Mouse (Mus musculus) heart, embryonic 16.5 days (tissue): ENCODE results near the gene Slc26a9. TPM values are rescaled to one million over a fixed set of nuclear protein-coding genes. Genes with fewer than 3 reads are reported as not detected.

Experiments used
- ATAC-seq: fragments of 200-750 bp; cut with Nextera tagmentation; replicated peaks from 2 replicates; pipeline ENCODE4 v1.8.0; 2017; ENCODE audit warnings: moderate number of reproducible peaks; ENCODE audit not compliant: insufficient read depth, low FRiP score; ENCODE audit errors: extremely low read depth
- H3K27ac ChIP-seq: fragments of 300-500 bp; sonication (generic); 2 replicates; pipeline ENCODE4 v1.5.1; 2014; ENCODE audit warnings: mild to moderate bottlenecking, low read length, control low read depth, moderate library complexity
- H3K27me3 ChIP-seq: fragments of 300-500 bp; sonication (generic); 2 replicates; pipeline ENCODE4 v1.6.1; 2014; ENCODE audit warnings: low read length, mixed read lengths; ENCODE audit not compliant: control insufficient read depth, insufficient read depth
- H3K36me3 ChIP-seq: fragments of 300-500 bp; sonication (generic); 2 replicates; pipeline ENCODE4 v1.6.1; 2014; ENCODE audit not compliant: control insufficient read depth, insufficient read depth
- H3K4me1 ChIP-seq: fragments of 300-500 bp; sonication (generic); 2 replicates; pipeline ENCODE4 v1.6.1; 2014; ENCODE audit warnings: low read length, mixed read lengths; ENCODE audit not compliant: control insufficient read depth, insufficient read depth
- H3K4me2 ChIP-seq: fragments of 300-500 bp; sonication (generic); 2 replicates; pipeline ENCODE4 v1.6.1; 2014; ENCODE audit warnings: low read depth, mild to moderate bottlenecking, control low read depth, low read length
- H3K4me3 ChIP-seq: fragments of 300-500 bp; sonication (generic); 2 replicates; pipeline ENCODE4 v1.5.1; 2014; ENCODE audit warnings: mild to moderate bottlenecking, control low read depth, low read length
- H3K9ac ChIP-seq: fragments of 300-500 bp; sonication (generic); 2 replicates; pipeline ENCODE4 v1.6.1; 2014; ENCODE audit warnings: low read length, control low read depth
- H3K9me3 ChIP-seq: fragments of 300-500 bp; sonication (generic); replicated peaks from 2 replicates; pipeline ENCODE4 v1.6.1; 2016; ENCODE audit warnings: low read length; ENCODE audit not compliant: control insufficient read depth
- WGBS: fragments of 180-500 bp; shearing (Covaris S2); extraction: QIAGEN DNeasy Blood & Tissue Kit; methylation state at CpG from one replicate; pipeline ENCODE4 v1.1.7; 2014; 5-methylcytosine and 5-hydroxymethylcytosine counted together
- polyA plus RNA-seq: library from polyadenylated mRNA; unstranded; fragments of >200 nt; fragmentation: Nextera tagmentation; extraction: Ambion mirVana; gene quantifications from 2 replicates; pipeline ENCODE4 v1.2.1, GENCODE M21; 2015

The Slc26a9 gene
- polyA plus RNA-seq, 1 experiment from 2014 or later, result 0.07 TPM

GRCm38 (mm10) chr1:131747761-131748160 is 3.9 kb downstream of the Slc26a9 start:
- WGBS, result 55% methylated on average over 2 of the region's 2 CpGs
- H3K27me3 ChIP-seq, result no peaks in the 10 kb centered on the region
- no peaks in the 10 kb centered on the region for H3K36me3 ChIP-seq
- no peak overlapping the region for H3K4me3 ChIP-seq
- no peak overlapping the region for H3K9ac ChIP-seq
- no peak overlapping the region for H3K27ac ChIP-seq
- no peak overlapping the region for H3K4me2 ChIP-seq
- ATAC-seq, result no peak
- H3K4me1 ChIP-seq, result no peaks in the 10 kb centered on the region
- no peaks in the 10 kb centered on the region for H3K9me3 ChIP-seq

GRCm38 (mm10) chr1:131748636-131749035 is 4.8 kb downstream of the Slc26a9 start:
- H3K9ac ChIP-seq, result no peak overlapping the region
- no peak overlapping the region for H3K4me2 ChIP-seq
- no peaks in the 10 kb centered on the region for H3K36me3 ChIP-seq
- H3K27ac ChIP-seq, result no peak overlapping the region
- no peaks in the 10 kb centered on the region for H3K27me3 ChIP-seq
- no peak overlapping the region for H3K4me3 ChIP-seq
- no peak for ATAC-seq
- WGBS, result 83% methylated on average over 2 of the region's 2 CpGs
- no peaks in the 10 kb centered on the region; the same call in 1 of the 2 replicates for H3K4me1 ChIP-seq
- H3K9me3 ChIP-seq, result no peaks in the 10 kb centered on the region

- Histone ChIP-seq H3K4me3 (no peak overlapping the region), H3K9me3 (no peaks in the 10 kb centered on the region), H3K9ac (no peak overlapping the region), H3K36me3 (no peaks in the 10 kb centered on the region), H3K4me2 (no peak overlapping the region), H3K27ac (no peak overlapping the region), H3K4me1 (peaks cover 11% of the 10 kb centered on the region), H3K27me3 (no peaks in the 10 kb centered on the region)
- ATAC-seq, result no peak
- 76% methylated on average over 15 of the region's 15 CpGs for WGBS
Observed at GRCm38 (mm10) chr1:131749706-131750545, 6.1 kb downstream of the Slc26a9 start.

GRCm38 (mm10) chr1:131751181-131751890 is 7.5 kb downstream of the Slc26a9 start:
- WGBS, result 81% methylated on average over 3 of the region's 3 CpGs
- H3K27ac ChIP-seq, result no peak overlapping the region
- no peak for ATAC-seq

GRCm38 (mm10) chr1:131751891-131752311 is 8.1 kb downstream of the Slc26a9 start:
- H3K36me3 ChIP-seq, result no peaks in the 10 kb centered on the region
- H3K4me3 ChIP-seq, result no peak overlapping the region
- H3K27ac ChIP-seq, result no peak overlapping the region
- H3K4me2 ChIP-seq, result no peak overlapping the region
- no peaks in the 10 kb centered on the region for H3K9me3 ChIP-seq
- WGBS, result 57% methylated on average over 10 of the region's 10 CpGs
- ATAC-seq, result no peak
- H3K27me3 ChIP-seq, result no peaks in the 10 kb centered on the region
- H3K9ac ChIP-seq, result no peak overlapping the region
- H3K4me1 ChIP-seq, result peaks cover 17% of the 10 kb centered on the region

More at GRCm38 (mm10) chr1:131751181-131751890, 7.5 kb downstream of the Slc26a9 start:
- peaks cover 17% of the 10 kb centered on the region for H3K4me1 ChIP-seq
- no peaks in the 10 kb centered on the region for H3K36me3 ChIP-seq
- H3K9ac ChIP-seq, result no peak overlapping the region
- no peaks in the 10 kb centered on the region for H3K27me3 ChIP-seq
- H3K4me2 ChIP-seq, result no peak overlapping the region
- H3K4me3 ChIP-seq, result no peak overlapping the region
- H3K9me3 ChIP-seq, result no peaks in the 10 kb centered on the region

- Histone ChIP-seq H3K9me3 (no peaks in the 10 kb centered on the region), H3K27me3 (no peaks in the 10 kb centered on the region), H3K27ac (peak overlapping the region; percentile 54), H3K4me3 (no peak overlapping the region), H3K4me1 (peaks cover 17% of the 10 kb centered on the region), H3K9ac (no peak overlapping the region), H3K4me2 (no peak overlapping the region), H3K36me3 (no peaks in the 10 kb centered on the region)
- 25% methylated on average over 3 of the region's 3 CpGs for WGBS
- 0 out of 2 replicates have a peak, but pooled peaks have one; percentile 12 for ATAC-seq
Observed at GRCm38 (mm10) chr1:131754212-131754829, 10.5 kb downstream of the Slc26a9 start.

GRCm38 (mm10) chr1:131754916-131755315 is 11.1 kb downstream of the Slc26a9 start:
- WGBS, result 51% methylated on average over 4 of the region's 4 CpGs
- no peaks in the 10 kb centered on the region for H3K36me3 ChIP-seq
- H3K9ac ChIP-seq, result no peak overlapping the region
- no peak overlapping the region for H3K4me3 ChIP-seq
- peak overlapping the region; percentile 54 for H3K27ac ChIP-seq
- H3K27me3 ChIP-seq, result no peaks in the 10 kb centered on the region
- H3K4me2 ChIP-seq, result no peak overlapping the region
- no peaks in the 10 kb centered on the region for H3K9me3 ChIP-seq
- ATAC-seq, result 0 out of 2 replicates have a peak, but pooled peaks have one; percentile 58
- peaks cover 20% of the 10 kb centered on the region for H3K4me1 ChIP-seq

- Histone ChIP-seq H3K4me3 (no peak overlapping the region), H3K36me3 (no peaks in the 10 kb centered on the region), H3K27me3 (no peaks in the 10 kb centered on the region), H3K4me2 (no peak overlapping the region), H3K9ac (no peak overlapping the region), H3K9me3 (no peaks in the 10 kb centered on the region), H3K4me1 (peaks cover 27% of the 10 kb centered on the region), H3K27ac (no peak overlapping the region)
- no peak for ATAC-seq
- 90% methylated on average over 6 of the region's 6 CpGs for WGBS
Observed at GRCm38 (mm10) chr1:131757211-131757610, 13.4 kb downstream of the Slc26a9 start.
